Mouse (Mus musculus) urinary bladder, adult 2 months (tissue): ENCODE results near the gene Sv2a. TPM values are rescaled to one million over a fixed set of nuclear protein-coding genes. Genes with fewer than 3 reads are reported as not detected.
"Not testable (repeated sequence)": the region's sequence is repeated elsewhere in the genome, so short reads cannot be mapped to it uniquely, and the experiment has no call there.

Experiments used
- DNase-seq: peaks from one replicate; pipeline ENCODE4 v3.0.0; 2022; ENCODE audit warnings: low spot score
- polyA plus RNA-seq: library from polyadenylated mRNA; depleted of rRNA; stranded (reverse); fragments of >200 nt; gene quantifications from 2 replicates; pipeline ENCODE4 v1.2.3, GENCODE M21; 2012

The Sv2a gene
- polyA plus RNA-seq, 1 experiment, result 8.6 TPM

DNA sequence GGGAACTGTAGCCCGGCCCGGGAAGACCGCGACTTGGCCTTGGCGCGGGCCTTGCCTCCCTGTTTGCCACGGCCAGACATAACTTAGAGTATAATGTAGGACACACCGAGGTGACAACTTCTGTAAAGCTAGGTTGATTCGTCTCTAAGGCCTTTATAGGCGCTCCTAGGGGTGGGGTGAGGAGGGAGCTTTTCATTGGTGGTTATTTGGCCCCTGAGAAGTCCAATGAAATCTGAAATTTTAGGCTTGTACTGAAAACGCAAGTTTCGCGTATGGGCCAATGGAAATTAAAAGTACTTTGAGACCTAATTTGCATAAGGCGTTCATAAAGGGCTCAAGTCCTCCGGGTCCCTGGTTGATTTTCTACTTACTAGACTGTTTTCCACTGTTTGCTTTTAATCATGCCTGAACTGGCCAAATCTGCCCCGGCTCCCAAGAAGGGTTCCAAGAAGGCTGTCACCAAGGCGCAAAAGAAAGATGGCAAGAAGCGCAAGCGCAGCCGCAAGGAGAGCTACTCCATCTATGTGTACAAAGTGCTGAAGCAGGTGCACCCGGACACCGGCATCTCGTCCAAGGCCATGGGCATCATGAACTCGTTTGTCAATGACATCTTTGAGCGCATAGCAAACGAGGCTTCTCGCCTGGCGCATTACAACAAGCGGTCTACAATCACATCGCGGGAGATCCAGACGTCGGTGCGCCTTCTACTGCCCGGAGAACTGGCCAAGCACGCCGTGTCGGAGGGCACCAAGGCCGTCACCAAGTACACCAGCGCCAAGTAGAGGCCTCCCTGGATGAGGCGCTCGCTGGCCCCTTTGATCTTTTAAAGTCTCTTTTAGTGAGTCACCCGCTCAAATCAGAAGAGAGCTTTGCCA, 40.1 kb downstream of the Sv2a start, which contains the start of the genes Hist2h2ac and Hist2h2be:
Gene Hist2h2ac (minus strand): TSS at position 116 of the 875 bp plus-strand sequence.
Gene Hist2h2be (plus strand): TSS at position 355 of the 875 bp plus-strand sequence.
- peak; percentile 72 for DNase-seq

DNA sequence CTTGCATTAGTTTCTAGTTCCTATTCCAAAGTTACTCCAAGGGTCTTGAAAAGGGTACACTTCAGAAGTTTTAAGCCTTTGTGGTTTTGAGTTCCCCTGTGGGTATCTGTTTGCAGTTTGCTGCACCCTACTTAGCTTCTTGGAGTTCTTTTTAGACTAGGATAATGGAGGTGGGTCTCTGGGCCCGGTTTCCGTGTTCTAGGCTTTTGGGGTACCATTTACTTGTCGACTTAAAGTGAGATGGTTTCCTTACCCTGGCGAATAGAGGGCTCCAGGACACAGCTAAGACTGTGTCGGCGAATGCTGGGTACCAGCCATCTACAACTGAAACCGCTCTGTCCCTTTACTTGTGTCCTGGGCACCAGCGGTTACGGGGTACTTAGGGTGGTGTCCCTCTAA, 40.7 kb downstream of the Sv2a start:
- DNase-seq, result no peak

DNA sequence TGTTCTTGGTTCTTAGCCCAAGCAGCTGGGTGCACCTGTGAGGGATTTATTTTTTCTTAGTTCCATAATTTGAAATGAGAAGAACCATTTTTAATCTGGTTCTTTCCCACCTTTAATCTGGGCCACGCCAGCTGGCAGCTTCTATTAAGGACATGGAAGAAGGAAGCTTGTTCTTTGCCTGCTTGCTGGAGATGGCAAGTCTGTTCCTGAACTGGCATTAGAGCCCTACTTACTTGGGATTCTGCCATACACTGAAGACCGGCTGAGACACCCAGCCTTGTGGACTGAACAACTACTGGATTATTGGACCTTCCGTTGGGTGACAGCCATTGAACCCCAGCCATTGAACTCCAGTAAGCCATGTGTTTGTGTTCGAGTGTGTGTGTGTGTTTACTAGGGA, 41.8 kb downstream of the Sv2a start:
- DNase-seq, result no peak

DNA sequence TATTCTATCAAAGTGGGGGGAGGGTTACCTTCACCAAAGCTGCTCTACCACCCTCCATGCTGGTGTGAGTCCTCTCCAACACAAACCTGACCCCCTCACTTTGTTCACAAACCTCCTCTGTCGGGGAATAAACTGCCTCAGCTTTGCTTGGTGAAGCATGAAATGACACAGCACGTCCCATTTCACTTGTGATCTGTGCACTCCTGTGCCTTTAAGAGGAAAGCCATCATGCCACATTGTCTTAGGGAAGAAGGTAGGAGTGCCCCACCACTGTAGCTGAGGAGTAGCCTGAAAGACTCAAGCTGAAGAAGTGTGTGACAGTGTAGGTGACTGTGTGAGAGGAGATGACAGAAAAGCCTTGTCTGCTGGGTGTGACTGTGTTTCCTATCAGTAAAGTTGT, 44.5 kb downstream of the Sv2a start:
- DNase-seq, result no peak

DNA sequence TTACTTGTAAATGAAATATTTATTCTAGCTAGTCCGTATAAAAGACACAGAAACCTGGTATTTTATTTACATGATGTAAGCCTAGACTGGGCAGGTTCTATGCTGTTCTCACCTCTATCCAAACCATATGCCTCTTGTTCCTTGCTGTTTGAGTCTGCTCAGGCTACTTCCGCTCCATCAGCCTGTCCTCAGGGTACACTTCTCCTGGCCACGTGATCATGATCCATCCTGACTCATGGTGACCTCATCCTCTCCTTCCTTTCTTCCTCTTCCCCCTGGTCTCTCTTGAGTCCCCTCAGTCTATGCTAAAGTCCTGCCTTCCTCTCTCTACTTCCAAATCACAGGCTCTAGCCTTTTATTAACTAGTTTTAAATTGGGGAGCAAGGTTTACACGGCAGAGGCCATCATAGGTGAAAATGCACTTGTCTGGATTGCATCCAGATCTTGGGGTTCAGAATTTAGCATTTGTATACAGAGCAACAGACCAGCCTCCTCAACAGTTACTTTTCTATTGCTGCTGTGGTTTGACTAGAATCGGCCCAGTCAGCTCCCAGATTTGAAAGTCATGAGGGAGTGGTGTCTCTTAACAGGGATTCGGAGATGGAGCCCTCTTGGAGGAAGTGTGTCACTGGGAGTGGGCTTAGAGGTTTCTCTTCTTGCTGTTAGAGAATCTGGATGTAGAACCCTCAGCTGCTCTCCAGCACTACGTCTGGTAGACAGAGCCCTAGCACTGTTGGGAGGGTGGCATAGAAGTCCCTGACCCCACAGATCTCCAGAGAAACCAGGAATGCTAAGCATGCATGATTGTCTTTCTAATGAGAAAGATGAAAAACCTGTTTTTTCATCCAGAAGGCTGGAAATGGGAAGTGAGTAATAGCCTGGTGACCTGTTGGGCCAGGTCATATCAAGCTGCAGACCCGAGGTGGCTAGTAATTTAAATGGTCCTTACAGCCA, 46.0 kb downstream of the Sv2a start:
- DNase-seq, result no peak

DNA sequence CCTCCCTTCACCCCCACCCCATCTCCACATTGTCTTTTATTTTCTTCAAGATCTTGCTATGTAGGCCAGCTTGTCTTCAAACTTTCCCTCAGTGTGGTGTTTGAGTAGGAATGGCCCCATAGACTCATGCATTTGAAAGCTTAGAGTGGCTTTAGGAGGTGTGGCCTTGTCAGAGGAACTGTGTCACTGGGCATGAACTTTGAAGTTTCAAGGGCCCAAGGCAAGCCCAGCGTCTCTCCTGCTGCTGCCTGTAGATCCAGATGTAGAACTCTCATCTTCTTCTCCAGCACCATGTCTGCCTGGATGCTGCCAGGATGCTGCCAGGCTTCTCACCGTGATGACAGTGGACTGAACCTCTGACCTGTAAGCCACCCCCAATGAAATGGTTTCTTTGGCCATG, 47.9 kb downstream of the Sv2a start:
- DNase-seq, result no peak

DNA sequence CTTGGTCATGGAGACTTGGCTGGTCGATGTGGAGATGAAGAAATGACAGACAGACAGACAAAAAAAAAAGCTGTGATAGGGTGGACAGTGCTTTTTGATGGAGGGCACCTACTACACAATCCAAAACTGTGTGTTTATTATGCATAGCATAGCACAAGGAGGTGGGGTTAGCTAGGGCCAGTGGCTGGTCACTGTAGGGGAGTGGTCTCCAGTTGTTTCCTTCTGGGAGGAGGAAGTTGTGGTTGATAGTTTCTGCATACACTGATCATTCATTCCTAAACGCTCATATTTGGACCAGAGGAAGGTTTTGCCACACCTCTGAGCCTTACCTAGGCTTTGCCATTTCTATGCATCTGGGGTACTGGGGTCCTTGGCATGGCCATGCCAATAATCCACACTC, 49.5 kb downstream of the Sv2a start:
- DNase-seq, result no peak

DNA sequence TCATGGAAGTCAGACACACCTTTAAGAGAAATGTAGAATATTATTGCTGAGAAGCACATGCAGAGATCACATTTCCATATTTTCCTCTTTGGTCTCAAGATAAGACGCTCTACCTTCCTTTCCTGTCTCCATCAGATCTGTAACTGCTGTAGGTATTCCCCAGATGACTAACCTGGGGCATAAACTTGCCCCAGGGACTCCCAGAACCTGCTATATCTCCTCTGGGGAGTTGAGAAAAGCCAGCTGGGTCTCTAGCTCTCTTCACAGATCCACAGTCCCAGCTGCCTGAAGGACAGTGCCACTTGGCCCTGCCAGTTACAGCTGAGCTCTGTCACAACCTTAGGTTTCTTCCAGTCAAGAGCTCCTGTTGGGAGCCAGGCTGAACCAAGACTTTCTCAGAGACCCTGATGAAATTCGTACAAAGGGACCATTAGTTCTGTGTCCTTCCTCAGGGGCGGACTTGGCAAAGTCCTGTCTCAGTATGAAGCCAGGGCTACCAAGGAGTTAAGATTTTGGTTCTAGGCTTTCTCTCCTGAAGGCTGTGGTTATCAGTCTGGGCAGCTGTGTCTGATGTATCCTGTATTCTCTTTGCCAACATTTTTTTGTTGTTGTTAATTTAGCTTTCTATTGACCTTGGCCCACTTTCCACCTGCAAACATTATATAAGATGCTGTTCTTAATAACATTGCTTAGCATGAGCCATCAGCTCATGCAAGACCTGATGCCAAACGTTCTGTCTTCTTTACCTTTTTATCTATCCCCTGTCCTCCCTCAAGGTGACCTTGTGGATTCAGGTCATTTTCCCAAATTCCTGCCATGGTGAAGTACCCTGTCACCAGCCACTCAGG, 50.2 kb downstream of the Sv2a start:
- no peak for DNase-seq

DNA sequence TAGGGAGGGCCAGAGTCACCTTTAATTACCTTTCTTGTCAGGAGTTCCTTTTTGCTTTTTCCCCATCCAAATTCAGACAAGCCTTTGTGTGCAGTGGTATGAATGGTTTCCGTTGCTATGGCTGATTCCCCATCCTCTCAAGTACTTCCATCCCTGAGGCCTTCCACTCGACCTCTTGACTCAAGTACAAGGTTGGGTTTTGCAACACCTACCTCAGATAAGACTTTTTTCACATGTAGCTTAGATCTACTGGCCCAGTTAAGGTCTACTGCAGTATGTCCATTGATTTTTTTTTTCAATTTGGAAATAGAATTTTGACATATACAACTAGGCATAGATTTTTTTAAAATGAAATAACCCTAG, 50.8 kb downstream of the Sv2a start:
- no peak for DNase-seq

DNA sequence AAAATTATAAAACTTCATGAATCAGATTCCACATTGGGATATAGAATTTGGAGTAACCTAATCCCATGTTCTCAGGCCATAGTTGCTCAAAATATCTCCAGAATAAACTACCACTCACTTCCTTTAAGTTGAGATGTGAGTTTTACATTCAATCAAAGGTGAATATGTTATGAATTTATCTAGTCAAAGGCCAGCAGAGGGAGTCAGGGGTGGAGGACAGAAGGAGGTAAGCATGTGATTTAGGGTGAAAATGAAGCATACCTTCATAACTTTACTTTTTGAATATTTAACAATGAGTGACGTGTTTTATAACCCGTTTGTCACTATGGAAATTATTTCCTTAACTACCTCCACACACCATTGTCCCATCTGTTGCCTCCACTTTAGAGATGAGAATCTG, 54.0 kb downstream of the Sv2a start:
- no peak for DNase-seq

DNA sequence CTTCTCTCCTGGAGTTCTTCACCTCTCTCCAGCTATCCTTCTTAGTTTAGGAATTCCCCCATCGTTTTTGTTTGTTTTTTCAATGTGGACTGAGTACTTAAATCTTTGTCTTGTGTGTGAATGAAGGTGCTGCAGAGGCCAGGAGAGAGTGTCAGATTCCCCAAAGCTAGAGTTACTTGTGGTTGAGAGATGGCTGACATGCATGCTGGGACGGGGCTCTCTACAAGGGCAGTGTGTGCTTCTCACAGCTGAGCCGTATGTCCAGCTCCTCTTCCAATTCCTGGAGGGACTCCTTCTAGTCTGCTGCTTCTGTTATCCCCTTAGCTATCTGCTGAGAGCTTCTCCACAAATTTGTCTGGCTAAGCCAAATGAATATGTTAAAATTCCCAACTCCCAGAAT, 54.9 kb downstream of the Sv2a start:
- DNase-seq, result no peak

DNA sequence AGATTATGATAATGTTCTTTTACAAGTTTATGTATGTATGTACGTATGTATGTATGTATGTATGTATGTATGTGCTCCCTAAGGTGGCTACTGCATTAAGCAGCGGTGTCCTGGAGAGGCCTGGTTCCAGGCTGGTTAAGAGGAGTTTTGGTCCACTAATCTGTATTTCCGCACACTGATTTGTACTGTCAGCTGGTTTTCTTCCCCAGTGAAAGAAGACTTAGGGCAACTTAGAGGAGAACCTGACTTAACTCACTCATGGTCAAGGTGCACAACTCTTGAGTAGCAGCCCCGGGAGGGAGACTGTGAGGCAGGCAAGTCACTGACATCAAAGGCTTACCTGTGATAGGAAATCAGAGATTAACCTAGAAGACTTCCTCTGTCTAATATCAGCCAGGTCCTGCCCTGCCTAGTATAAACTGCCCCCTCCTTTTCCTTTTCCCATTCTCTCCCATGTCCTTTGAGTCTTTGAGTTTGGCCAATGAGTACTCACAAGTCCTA, 55.9 kb downstream of the Sv2a start:
- DNase-seq, result no peak

DNA sequence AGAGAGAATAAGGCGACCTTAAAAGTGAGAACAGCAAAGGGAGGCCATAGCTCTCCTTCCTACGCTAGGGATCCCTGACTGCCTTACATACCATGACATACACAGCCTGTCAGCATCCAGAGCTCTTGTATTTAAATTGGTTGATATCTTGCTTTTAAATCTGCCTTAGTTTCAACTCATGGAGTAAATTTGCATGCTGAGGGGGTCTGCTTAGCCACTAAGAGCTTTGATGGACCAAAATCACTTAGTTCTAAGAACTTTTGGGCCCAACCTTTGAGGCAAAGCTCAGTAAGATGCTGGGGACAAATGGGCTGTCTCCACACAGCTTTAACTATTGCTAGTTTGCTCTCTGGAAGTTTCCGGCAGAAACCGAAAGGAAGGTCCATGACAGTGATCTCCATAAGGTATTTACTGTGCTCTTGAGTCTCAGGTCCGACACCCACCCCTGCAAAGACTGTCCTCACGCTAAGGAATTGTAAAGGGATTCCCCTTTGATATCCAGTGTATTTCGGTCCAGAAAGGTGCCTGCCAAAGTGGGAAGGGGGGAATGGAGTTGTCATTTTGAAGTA, 56.5 kb downstream of the Sv2a start:
- no peak for DNase-seq

DNA sequence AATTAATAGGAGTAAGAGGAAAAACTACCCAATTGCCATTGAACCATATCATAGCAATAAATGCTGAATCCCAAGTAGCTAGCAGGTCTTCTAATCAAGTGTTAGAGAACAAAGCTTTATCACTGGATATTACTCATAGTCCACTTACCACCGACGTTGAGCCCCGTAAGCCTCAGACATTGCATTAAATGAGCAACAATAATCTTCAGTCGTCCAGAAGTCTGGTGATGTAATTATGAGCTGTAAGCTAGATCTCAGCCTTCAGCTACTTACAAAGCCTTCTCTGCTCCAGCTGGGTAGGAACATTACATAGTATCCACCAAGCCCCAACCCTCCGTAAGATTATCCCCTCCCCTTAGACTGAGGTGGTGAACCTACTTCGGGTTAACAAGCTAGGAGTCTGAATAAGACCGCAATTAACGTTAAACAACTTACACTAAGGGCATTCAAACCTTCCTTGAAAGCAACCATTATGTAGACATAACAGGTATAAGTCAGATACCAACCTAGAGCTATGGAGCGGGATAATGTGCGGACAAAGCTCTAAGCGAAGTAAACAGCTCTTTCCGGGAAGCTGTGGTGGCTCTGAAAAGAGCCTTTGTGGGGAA, 57.1 kb downstream of the Sv2a start:
- no peak for DNase-seq

DNA sequence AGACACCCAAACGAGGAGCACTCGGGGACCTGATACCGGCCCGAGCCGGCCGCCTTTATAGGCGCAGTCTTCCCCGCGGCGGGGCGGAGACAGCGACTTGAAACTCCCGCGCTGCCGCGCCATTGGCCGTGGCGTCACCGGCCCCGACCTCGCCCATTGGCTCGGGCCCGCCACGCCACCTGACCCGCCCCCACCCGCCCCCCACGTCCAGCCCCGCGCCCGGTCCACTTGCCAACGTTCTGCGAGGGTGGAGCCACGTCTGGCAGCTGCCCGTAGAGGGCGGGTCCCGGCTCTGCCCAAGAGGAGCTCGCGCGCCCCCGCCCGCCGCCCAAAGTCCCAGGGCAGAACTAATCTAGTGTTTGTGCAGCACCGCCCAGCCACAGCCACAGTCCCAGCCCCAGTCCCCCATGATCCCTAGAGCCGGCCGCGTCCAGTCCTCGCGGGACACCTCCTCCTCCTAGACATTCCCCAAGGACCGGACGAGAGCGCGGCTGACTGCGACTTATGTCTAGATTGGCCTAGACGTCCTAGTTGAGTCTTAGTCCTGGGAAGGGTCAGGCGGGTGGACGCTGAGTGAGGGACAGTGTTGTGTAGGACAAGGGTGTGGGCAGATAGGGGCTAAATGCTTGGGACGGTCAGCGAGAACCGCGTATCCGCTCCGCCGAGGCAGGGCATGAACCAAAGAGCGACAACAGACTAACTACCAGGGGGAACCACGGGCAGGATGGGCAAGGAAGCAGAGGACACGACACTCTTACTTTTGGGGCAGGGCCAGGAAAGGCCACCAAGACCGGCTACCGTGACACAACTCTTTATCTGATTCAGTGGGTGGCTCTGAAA, 58.2 kb downstream of the Sv2a start, which contains the start of gene Hist2h3c2:
Gene Hist2h3c2 (minus strand): TSS at position 174 of the 840 bp plus-strand sequence.
- not testable (repeated sequence) for DNase-seq

DNA sequence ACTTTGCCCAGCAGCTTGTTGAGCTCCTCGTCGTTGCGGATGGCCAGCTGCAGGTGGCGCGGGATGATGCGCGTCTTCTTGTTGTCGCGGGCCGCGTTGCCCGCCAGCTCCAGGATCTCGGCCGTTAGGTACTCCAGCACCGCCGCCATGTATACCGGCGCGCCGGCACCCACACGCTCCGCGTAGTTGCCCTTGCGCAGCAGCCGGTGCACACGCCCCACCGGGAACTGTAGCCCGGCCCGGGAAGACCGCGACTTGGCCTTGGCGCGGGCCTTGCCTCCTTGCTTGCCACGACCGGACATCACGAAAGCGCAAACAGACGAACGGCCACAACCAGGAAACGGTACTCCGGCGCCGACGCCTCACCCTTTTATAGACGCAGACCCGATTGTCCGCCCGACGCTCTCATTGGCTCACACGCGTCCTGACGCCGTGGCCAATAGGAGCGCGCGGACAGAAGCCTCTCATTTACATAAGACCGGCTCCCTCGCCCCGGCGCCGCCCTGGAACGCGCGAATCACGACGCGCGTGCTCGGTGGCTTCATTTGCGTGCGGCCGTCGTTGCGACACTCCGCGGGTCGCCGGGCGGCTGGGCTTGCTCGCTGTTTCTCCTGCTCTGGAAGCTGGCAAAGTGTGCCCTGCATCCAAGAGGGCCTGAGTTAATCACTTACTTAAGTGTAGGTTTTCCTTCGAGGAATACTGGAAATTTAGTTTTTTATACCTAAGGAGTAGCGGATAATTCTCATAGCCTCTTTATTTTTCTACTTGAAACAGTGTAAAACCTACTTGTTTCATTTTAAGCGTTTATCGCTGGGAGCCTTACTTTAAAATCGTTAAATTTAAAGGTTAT, 59.2 kb downstream of the Sv2a start, which contains the start of gene Hist2h2aa2:
Gene Hist2h2aa2 (minus strand): TSS at position 328 of the 850 bp plus-strand sequence.
- peak; percentile 97 for DNase-seq

DNA sequence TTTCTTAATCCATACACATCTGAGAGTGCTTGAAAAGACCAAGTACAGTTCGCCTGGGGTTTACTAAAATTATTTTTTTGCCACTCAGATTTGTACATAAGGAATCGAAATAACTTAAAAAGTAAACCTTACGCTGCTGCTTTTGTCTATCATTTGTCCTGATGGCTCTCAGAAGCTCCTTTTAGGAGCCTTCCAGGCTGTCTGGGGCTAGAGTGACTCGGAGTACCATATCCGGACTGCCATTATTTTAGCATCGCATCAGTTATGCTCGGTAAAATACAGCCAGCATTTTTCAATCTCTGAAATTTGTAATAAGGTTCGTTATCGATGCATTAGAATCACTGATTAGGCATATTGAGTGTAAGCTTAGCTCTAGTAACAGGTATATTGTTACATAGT, 59.8 kb downstream of the Sv2a start:
- no peak for DNase-seq

DNA sequence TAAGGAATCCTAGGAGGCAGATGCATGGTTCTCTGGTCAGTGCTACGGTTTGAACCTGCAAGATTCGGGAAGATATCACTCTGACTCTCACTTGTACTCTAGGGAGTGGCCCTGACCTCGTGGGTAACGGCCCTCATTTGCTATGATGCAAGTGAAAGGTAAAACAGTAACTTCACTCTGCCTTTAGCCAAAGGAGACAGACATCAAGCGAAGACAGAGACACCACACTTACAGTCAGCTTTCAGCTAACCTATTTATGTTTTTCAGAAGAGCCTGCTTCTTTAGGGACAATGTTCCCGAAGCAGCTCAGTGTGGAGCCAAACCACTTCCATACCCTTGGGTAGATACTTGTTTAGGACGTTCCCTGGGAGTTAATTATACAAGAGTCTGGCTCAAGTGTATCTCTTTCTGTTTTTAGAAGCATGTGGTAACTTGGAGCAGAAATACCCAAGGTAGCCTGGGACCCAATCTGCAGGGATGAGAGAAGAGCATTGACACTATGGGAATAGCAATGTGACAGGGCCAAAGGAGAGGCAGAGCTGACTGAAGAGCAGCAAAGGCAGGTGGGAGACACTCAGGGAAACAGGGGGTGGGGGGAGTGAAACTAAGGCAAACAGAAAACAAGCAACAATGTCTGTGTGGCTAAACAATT, 63.1 kb downstream of the Sv2a start:
- no peak for DNase-seq
